Mouse (Mus musculus) lung, adult 2 months (tissue): ENCODE results near the gene As3mt. TPM values are rescaled to one million over a fixed set of nuclear protein-coding genes. Genes with fewer than 3 reads are reported as not detected.
"Not testable (repeated sequence)": the region's sequence is repeated elsewhere in the genome, so short reads cannot be mapped to it uniquely, and the experiment has no call there.

Experiments used
- DNase-seq: peaks from one replicate; pipeline ENCODE4 v3.0.0; 2022
- H3K4me1 ChIP-seq: fragments of 200-500 bp; 2 replicates; pipeline ENCODE4 v1.6.1; 2011; ENCODE audit warnings: low read length; ENCODE audit not compliant: control insufficient read depth, insufficient read depth
- H3K4me3 ChIP-seq: fragments of 200-500 bp; replicated peaks from 2 replicates; pipeline ENCODE3; 2011; ENCODE audit warnings: low read depth, mild to moderate bottlenecking, control low read depth, low read length; ENCODE audit errors: extremely low read depth
- CTCF ChIP-seq: fragments of 200-500 bp; IDR thresholded peaks from 2 replicates; pipeline ENCODE4 v1.5.1; 2011; ENCODE audit warnings: mild to moderate bottlenecking, low read length, control low read depth; ENCODE audit not compliant: insufficient read depth
- POLR2A ChIP-seq: fragments of 200-500 bp; IDR thresholded peaks from 2 replicates; pipeline ENCODE4 v1.6.1; 2011; ENCODE audit warnings: low read depth, mild to moderate bottlenecking, control low read depth, low read length, borderline replicate concordance; ENCODE audit errors: extremely low read depth
- WGBS: fragments of 180-500 bp; shearing (Covaris S2); methylation state at CpG from one replicate; pipeline ENCODE4 v1.1.7; 2018; 5-methylcytosine and 5-hydroxymethylcytosine counted together
- polyA plus RNA-seq: library from polyadenylated mRNA; depleted of rRNA; stranded (reverse); fragments of >200 nt; gene quantifications from 2 replicates; pipeline ENCODE4 v1.2.3, GENCODE M21; 2012; rRNA removed

Gene As3mt
- polyA plus RNA-seq, 1 experiment: 14.9 TPM

DNA sequence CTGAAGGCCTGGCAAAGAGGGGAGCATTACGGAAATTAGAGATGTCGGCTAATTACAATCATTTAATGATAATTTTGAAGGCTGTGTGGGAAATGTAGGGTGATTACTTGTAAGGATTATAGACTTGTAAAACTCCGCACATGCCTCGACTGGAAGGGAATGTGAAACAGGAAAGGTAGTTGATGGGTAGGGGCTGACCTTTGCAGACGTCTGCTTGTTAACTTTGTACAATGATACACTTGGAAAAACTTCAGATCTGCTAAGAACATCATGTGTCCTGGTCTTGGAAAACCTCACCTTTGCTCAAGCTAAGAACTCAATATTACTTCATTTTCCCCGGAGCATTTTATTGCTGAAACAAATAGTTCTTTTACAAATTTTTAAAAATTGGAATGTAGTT, 64.5 kb downstream of the As3mt start:
- WGBS: 81% methylated on average over 6 of the region's 6 CpGs
- DNase-seq: no peak
- H3K4me3 ChIP-seq: no peak overlapping the region
- no peaks in the 10 kb centered on the region for H3K4me1 ChIP-seq
- TF ChIP-seq POLR2A (no peak), CTCF (no peak)

DNA sequence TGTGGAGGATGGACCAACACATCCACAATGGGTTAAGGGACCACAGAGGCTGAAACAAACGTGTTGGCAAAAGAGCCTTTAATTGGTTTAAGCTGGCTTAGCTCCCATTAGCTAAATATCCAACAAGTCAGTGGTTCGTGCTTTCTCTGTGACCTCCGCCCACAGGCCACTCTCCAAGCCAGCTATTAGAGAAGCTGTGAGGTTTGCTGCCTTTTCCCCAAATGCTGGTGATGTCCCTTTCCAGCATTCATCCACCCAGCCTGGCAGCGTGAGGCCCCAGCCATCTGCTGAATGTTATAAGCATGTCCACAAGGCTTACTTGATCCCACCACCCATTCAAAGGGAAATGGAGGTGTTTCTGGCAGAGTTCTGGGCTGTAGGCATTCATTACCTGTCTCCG, 69.1 kb downstream of the As3mt start:
- WGBS: 58% methylated on average over 5 of the region's 5 CpGs
- no peak for TF ChIP-seq POLR2A
- no peak for TF ChIP-seq CTCF
- no peak overlapping the region for H3K4me3 ChIP-seq
- H3K4me1 ChIP-seq: no peaks in the 10 kb centered on the region; the same call in 1 of the 2 replicates
- no peak for DNase-seq

DNA sequence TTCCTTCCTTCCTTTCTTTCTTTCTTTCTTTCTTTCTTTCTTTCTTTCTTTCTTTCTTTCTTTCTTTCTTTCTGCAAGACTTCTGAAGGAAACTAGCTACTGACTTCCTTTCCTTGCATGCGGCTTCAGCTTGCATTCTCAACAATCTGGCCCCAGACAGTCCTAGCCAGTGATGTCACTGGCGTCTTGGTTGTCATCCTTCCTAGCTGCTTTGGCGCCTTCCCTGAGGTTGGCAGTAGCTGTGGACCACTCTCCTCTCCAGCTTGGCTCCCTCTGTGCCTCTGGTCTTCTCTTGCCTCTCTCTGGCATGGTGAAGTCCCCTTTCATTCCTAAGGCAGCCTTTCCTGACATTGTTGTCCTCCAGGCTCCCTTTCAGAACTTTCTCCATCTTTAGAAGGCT, 69.6 kb downstream of the As3mt start:
- no peak for TF ChIP-seq POLR2A
- TF ChIP-seq CTCF: no peak
- Histone ChIP-seq H3K4me3 (no peak overlapping the region), H3K4me1 (no peaks in the 10 kb centered on the region; the same call in 1 of the 2 replicates)
- DNase-seq: no peak
- 80% methylated on average over 3 of the region's 3 CpGs for WGBS

DNA sequence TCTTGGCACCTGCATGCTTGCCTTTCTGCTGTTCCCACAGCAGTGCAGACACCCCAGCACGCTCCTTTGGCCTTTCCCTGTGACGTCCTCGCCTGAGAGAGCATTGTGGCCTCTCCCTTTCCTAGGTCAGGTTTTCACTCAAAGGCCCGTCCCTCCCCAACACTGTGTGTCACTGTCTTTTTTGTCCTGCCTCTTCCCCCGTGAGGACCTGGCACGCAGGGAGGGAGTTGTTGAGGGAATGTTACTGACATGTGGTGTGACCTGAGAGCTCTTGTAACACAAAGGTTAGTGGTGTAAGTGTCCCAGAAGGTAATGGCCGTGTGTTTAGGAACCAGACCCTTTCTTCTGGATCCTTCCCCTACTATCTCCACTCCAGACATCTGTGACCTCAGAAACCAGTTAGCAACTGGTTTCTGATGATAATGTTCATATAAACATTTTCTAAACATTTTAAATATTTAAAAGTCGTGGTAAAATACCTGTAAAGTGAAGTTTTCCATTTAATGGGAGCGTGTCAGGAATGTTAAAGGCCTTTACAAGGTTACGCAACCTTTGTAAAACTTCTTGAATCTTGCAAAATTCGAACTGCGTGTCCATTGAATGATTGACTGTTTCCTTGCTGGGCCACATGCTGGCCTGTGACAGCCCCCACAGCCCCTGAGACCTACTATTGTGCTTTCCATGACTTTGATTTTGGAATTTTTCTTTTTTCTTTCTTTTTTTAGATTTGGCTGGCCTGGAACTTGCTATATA, 70.8 kb downstream of the As3mt start:
- TF ChIP-seq CTCF (no peak), POLR2A (no peak)
- 62% methylated on average over 12 of the region's 12 CpGs for WGBS
- Histone ChIP-seq H3K4me1 (no peaks in the 10 kb centered on the region; the same call in 1 of the 2 replicates), H3K4me3 (no peak overlapping the region)
- DNase-seq: no peak

DNA sequence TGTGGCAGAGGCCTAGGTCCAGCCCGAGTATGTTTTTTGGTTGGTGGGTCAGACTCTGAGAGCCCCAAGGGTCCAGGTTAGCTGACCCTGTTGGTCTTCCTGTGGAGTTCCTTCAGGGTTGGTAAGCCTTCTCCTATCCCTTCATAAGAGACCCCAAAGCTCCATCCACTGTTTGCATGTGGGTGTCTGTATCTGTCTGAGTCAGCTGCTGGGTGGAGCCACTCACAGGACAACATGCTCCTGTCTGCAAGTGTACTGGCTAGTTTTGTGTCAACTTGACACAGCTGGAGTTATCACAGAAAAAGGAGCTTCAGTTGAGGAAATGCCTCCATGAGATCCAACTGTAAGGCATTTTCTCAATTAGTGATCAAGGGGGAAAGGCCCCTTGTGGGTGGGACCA, 71.9 kb downstream of the As3mt start:
- 97% methylated on average over 1 of the region's 1 CpGs for WGBS

DNA sequence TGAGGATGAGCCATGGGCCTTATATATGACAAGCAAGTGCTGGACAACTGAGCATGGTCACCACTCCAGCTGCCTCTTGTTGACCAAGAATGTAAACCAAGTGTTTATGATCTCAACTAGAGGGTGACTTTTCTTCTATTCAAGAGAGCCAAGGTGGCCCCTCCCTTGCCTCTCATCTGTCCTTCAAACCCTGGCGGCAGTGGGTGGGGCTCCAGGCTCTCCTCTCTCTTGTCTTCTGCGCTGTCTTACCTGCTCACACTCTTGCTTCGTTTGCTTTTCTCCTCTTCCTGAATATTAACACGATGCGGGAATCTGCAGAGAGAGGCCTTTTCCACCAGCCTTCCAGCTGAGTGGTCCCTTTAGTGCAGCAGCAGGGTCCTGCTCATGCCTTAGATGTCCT, 76.8 kb downstream of the As3mt start:
- 59% methylated on average over 5 of the region's 5 CpGs for WGBS
- H3K4me1 ChIP-seq: peaks cover 4% of the 10 kb centered on the region
- no peak overlapping the region for H3K4me3 ChIP-seq
- no peak for DNase-seq
- TF ChIP-seq CTCF: no peak
- TF ChIP-seq POLR2A: no peak

More for the DNA sequence above, 71.9 kb downstream of the As3mt start:
- not testable (repeated sequence) for H3K4me1 ChIP-seq, DNase-seq, H3K4me3 ChIP-seq

DNA sequence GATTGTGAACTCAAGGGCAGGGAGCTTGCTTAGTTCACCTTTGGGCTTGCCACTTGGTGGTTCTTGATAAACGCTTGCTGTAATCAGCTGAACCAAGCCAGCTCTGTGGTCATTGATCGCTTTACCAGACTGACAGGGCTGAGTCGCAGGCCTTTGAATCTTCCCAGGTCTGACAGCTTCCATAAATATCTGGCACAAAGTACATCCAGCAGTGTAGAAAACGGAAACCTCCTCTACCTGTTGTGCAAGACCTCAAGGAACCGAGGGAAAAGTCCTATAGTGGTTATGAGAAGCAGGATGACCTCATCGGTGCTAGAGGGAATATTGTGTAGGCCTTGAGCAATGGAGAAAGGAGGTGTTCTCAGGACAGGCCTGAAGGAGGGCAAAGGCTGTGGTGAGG, 77.2 kb downstream of the As3mt start:
- 61% methylated on average over 6 of the region's 6 CpGs for WGBS
- DNase-seq: no peak
- H3K4me1 ChIP-seq: peaks cover 4% of the 10 kb centered on the region
- no peak overlapping the region for H3K4me3 ChIP-seq
- no peak for TF ChIP-seq POLR2A
- no peak for TF ChIP-seq CTCF

DNA sequence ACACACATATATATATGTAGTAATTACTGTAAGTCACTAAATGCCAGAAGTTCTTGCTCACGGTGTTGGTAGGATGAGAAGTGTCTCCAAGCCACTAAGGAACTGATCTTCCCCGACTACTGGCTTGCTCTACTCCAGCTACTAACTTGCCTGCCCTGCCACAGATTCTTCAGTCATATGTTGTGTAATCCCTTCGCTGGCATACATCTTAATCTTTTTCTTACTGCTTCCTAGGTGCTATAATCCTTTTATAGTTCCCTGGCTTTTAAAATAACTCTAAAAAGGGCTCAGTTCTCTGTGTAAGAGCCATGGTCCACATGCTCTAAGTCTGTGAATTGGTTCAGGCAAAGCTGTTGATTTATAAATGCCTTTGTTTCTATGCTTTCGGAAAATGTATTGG, 78.4 kb downstream of the As3mt start:
- no peak for TF ChIP-seq POLR2A
- no peak for TF ChIP-seq CTCF
- Histone ChIP-seq H3K4me3 (no peak overlapping the region), H3K4me1 (peaks cover 4% of the 10 kb centered on the region)
- DNase-seq: no peak
- WGBS: 75% methylated on average over 4 of the region's 4 CpGs

DNA sequence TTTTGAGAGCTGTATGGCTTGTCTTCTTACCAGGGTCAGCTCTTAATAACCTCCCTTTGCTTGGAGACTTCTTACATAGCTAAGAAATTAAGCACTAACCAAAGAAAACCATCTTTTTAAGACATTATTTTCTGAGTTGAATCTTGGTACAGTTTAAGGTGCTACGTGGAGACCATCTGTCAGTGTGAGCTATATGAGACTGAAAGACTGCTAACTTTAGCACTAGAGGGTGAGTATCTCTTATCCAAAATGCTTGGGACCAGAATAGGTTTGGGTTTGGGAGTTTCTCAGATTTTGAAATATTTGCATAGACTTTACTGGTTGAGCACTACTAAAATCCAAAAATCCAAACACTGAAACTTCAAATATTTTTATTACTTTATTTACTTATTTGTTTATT, 82.5 kb downstream of the As3mt start:
- 92% methylated on average over 1 of the region's 1 CpGs for WGBS
- TF ChIP-seq POLR2A (no peak), CTCF (no peak)
- Histone ChIP-seq H3K4me3 (no peak overlapping the region), H3K4me1 (peaks cover 7% of the 10 kb centered on the region)
- no peak for DNase-seq

Other genes starting within 250 kb of the As3mt start
- gene Trim8, start 205.8 kb upstream of the As3mt start, polyA plus RNA-seq: 87.2 and 115 TPM in 2 replicates
- 21.5 and 27.1 TPM in 2 replicates for gene Arl3, start 134.3 kb upstream of the As3mt start, polyA plus RNA-seq
- 3.8 and 6.5 TPM in 2 replicates for gene Sfxn2, start 134.1 kb upstream of the As3mt start, polyA plus RNA-seq
- gene Wbp1l, start 108.4 kb upstream of the As3mt start, polyA plus RNA-seq: 47.3 and 54.3 TPM in 2 replicates
- 0.06 TPM in 1 of 2 replicates, not detected in the other for gene Cyp17a1, start 34.3 kb upstream of the As3mt start, polyA plus RNA-seq
- 2.4 and 5.0 TPM in 2 replicates for gene Borcs7, start 17.6 kb upstream of the As3mt start, polyA plus RNA-seq
- 12.2 and 13.6 TPM in 2 replicates for gene Cnnm2, start 54.1 kb downstream of the As3mt start, polyA plus RNA-seq